13 mouse cellular contexts compared by ENCODE assay signal in genomic region chr19:36916876-36917389, GRCm38 (mm10). TPM values are rescaled to one million over a fixed set of nuclear protein-coding genes. Genes with fewer than 3 reads are reported as not detected.
A peak's percentile ranks its signal among the peaks of the same experiment; 100 is the strongest.
DNase-seq lines count a peak whose midpoint lies in the region; ATAC-seq and TF ChIP-seq lines count a peak whose summit lies in the region.
"Had no signal": no experiment of that assay in that cellular context is flagged by ENCODE, and none has a peak within 500 bp of the region (broad histone marks: within the 10 kb centered on the region; RNA-seq: fewer than 3 reads in every experiment).

No protein-coding gene starts in this region.

- peaks cover 0 to 9% of the 10 kb centered on the region in 2 experiments; a peak in 2 of 4 replicates for H3K36me3 ChIP-seq in MEL (ENCODE audit: control insufficient read depth in 1 of 2, insufficient read depth in 2 of 2, low read length in 2 of 2)
- H3K36me3 ChIP-seq in forebrain, embryonic 10.5 days (replicated peaks): peaks cover 5% of the 10 kb centered on the region
- no peaks in the 10 kb centered on the region for H3K36me3 ChIP-seq in hindbrain, embryonic 11.5 days (ENCODE audit: control insufficient read depth, insufficient read depth, low read length)
- no peaks in the 10 kb centered on the region for H3K36me3 ChIP-seq in midbrain, embryonic 14.5 days (ENCODE audit: control insufficient read depth, insufficient read depth, low read length)
- H3K36me3 ChIP-seq: limb, embryonic 13.5 days had no signal

- no peak for ATAC-seq in hindbrain, embryonic 11.5 days (ENCODE audit: low FRiP score)
- no peak for ATAC-seq in midbrain, embryonic 14.5 days (ENCODE audit: low FRiP score, low TSS enrichment)
- ATAC-seq in cerebellum, adult (ENCODE audit: insufficient number of reproducible peaks, low FRiP score, low TSS enrichment): no peak

- H3K79me2 ChIP-seq in MEL (ENCODE audit: control insufficient read depth, insufficient read depth, low read length, poor library complexity): peaks cover 9% of the 10 kb centered on the region

- TF ChIP-seq RAD21 in MEL (IDR thresholded peaks at IDR 0.05; ENCODE audit: low read depth, low read length): no peak

- H3K9ac ChIP-seq in MEL (ENCODE audit: control insufficient read depth, low read depth, low read length, poor library complexity, severe bottlenecking): no peak overlapping the region
- H3K9ac ChIP-seq in hindbrain, embryonic 11.5 days (ENCODE audit: low read depth, low read length): no peak overlapping the region
- H3K9ac ChIP-seq in midbrain, embryonic 14.5 days (replicated peaks; ENCODE audit: low read length): no peak overlapping the region
- H3K9ac ChIP-seq: limb, embryonic 13.5 days had no signal

- peaks cover 0 to 3% of the 10 kb centered on the region in 2 experiments; a peak in 1 of 4 replicates for H3K4me1 ChIP-seq in MEL (ENCODE audit: control insufficient read depth in 1 of 2, insufficient read depth in 2 of 2, low read length in 2 of 2)
- H3K4me1 ChIP-seq in forebrain, embryonic 10.5 days: peaks cover 40% of the 10 kb centered on the region
- no peaks in the 10 kb centered on the region for H3K4me1 ChIP-seq in hindbrain, embryonic 11.5 days (replicated peaks; ENCODE audit: control insufficient read depth, insufficient read depth, low read length)
- H3K4me1 ChIP-seq in midbrain, embryonic 14.5 days (ENCODE audit: control insufficient read depth, insufficient read depth, low read length): peaks cover 7% of the 10 kb centered on the region; the same call in 1 of the 2 replicates

- H3K9me3 ChIP-seq in MEL (replicated peaks; ENCODE audit: insufficient read depth, low read length): no peaks in the 10 kb centered on the region
- H3K9me3 ChIP-seq in forebrain, embryonic 10.5 days: no peaks in the 10 kb centered on the region
- H3K9me3 ChIP-seq in hindbrain, embryonic 11.5 days (ENCODE audit: control insufficient read depth, low read length): no peaks in the 10 kb centered on the region
- no peaks in the 10 kb centered on the region for H3K9me3 ChIP-seq in midbrain, embryonic 14.5 days (ENCODE audit: control insufficient read depth, low read length)
- H3K9me3 ChIP-seq: limb, embryonic 13.5 days had no signal

- H3K4me3 ChIP-seq in MEL (ENCODE audit: control insufficient read depth in 1 of 2, insufficient read depth in 1 of 2, low read depth in 2 of 2, low read length in 2 of 2): no peak overlapping the region
- H3K4me3 ChIP-seq in forebrain, embryonic 10.5 days: peak overlapping the region; percentile 70
- 0 out of 2 replicates have a peak overlapping the region, but pooled peaks have one; percentile 6 for H3K4me3 ChIP-seq in hindbrain, embryonic 11.5 days (ENCODE audit: low read depth, low read length)
- no peak overlapping the region for H3K4me3 ChIP-seq in midbrain, embryonic 14.5 days (replicated peaks; ENCODE audit: low read depth, low read length)
- no peak overlapping the region for H3K4me3 ChIP-seq in left cerebral cortex, adult 2 months
- no peak overlapping the region for H3K4me3 ChIP-seq in layer of hippocampus, adult 2 months

- no peak overlapping the region for H3K27ac ChIP-seq in MEL (ENCODE audit: control insufficient read depth, low read depth, low read length)
- H3K27ac ChIP-seq in forebrain, embryonic 10.5 days: no peak overlapping the region
- H3K27ac ChIP-seq in hindbrain, embryonic 11.5 days (ENCODE audit: low read depth, low read length): no peak overlapping the region
- no peak overlapping the region for H3K27ac ChIP-seq in midbrain, embryonic 14.5 days (replicated peaks; ENCODE audit: low read depth, low read length)
- no peak overlapping the region for H3K27ac ChIP-seq in left cerebral cortex, adult 2 months
- H3K27ac ChIP-seq in layer of hippocampus, adult 2 months: no peak overlapping the region
- H3K27ac ChIP-seq: limb, embryonic 13.5 days had no signal

- H3K27me3 ChIP-seq in MEL (ENCODE audit: control insufficient read depth in 1 of 2, insufficient read depth in 2 of 2, low read length in 2 of 2): no peaks in the 10 kb centered on the region; a peak in 1 of 4 replicates
- no peaks in the 10 kb centered on the region for H3K27me3 ChIP-seq in forebrain, embryonic 10.5 days (ENCODE audit: poor library complexity, severe bottlenecking)
- no peaks in the 10 kb centered on the region for H3K27me3 ChIP-seq in hindbrain, embryonic 11.5 days (ENCODE audit: control insufficient read depth, insufficient read depth, low read length)
- H3K27me3 ChIP-seq in midbrain, embryonic 14.5 days (ENCODE audit: control insufficient read depth, insufficient read depth, low read length): no peaks in the 10 kb centered on the region
- H3K27me3 ChIP-seq: limb, embryonic 13.5 days had no signal

- H3K4me2 ChIP-seq in hindbrain, embryonic 11.5 days (replicated peaks; ENCODE audit: low read depth, low read length): no peak overlapping the region
- peak overlapping the region; percentile 16 for H3K4me2 ChIP-seq in midbrain, embryonic 14.5 days (ENCODE audit: low read length)

- intact Hi-C loops in left cerebral cortex, adult 2 months (cut with DNase I): loop anchor here (1.0 kb wide), 1 partner anchor 461 kb away; no protein-coding TSS in a partner anchor

- WGBS in forebrain, embryonic 10.5 days: 96% methylated on average over 1 of the region's 1 CpGs
- 94% methylated on average over 1 of the region's 1 CpGs for WGBS in hindbrain, embryonic 11.5 days
- WGBS in midbrain, embryonic 14.5 days: 96% methylated on average over 1 of the region's 1 CpGs

- TF ChIP-seq CTCF in MEL (IDR thresholded peaks at IDR 0.05 in 2 of 3, conservative IDR thresholded peaks at IDR 0.05 in 1 of 3; ENCODE audit: control insufficient read depth in 1 of 3, insufficient read depth in 1 of 3, low read depth in 2 of 3, low read length in 3 of 3, poor library complexity in 1 of 3, severe bottlenecking in 1 of 3): no peak
- TF ChIP-seq CTCF in left cerebral cortex, adult 2 months (IDR thresholded peaks at IDR 0.05): no peak
- TF ChIP-seq CTCF in layer of hippocampus, adult 2 months (conservative IDR thresholded peaks at IDR 0.05): no peak

- no peak for TF ChIP-seq EP300 in MEL (IDR thresholded peaks at IDR 0.05; ENCODE audit: low read depth in 1 of 2, low read length in 2 of 2)

- no peak for DNase-seq in MEL (ENCODE audit: low read depth, low spot score)
- DNase-seq in forebrain, embryonic 10.5 days (ENCODE audit: extremely low spot score, low spot score): no peak
- no peak for DNase-seq in hindbrain, embryonic 11.5 days (ENCODE audit: low spot score)
- no peak for DNase-seq in midbrain, embryonic 14.5 days
- DNase-seq in left cerebral cortex, adult 2 months (ENCODE audit: extremely low spot score in 1 of 2, low spot score in 2 of 2): no peak
- DNase-seq in layer of hippocampus, adult 2 months (ENCODE audit: low spot score in 2 of 2): no peak
- no peak for DNase-seq in thymus, postnatal 10 days (ENCODE audit: low spot score in 2 of 2)
- DNase-seq: adrenal gland, adult 8-10 months; cerebellum, adult 2 months; lung, postnatal 4 days; thymus, adult 18-20 months had no signal

- TF ChIP-seq POLR2A in MEL (IDR thresholded peaks at IDR 0.05; ENCODE audit: control insufficient read depth in 1 of 2, insufficient read depth in 1 of 2, low read depth in 1 of 2, low read length in 2 of 2, poor library complexity in 1 of 2): no peak

TF ChIP-seq in MEL, 35 proteins besides CTCF, POLR2A, EP300 and RAD21:
- TF ChIP-seq TAL1 (IDR thresholded peaks at IDR 0.05; ENCODE audit: low read length) (peak; percentile 31; the same call in 1 of the 2 replicates), MXI1 (IDR thresholded peaks at IDR 0.05; ENCODE audit: low read depth, low read length) (no peak)
TF ChIP-seq in MEL: peak in this region for 1.

RNA-seq across cellular contexts. Expression of gene Fgfbp3, which starts 2.5 kb away (rescaled TPM):
- 2.6 and 2.7 TPM in 2 replicates for total RNA-seq in MEL (2012; rRNA removed)
- polyA plus RNA-seq in MEL (2012; ENCODE audit: insufficient read depth in 1 of 2, insufficient read length in 2 of 2, low read depth in 1 of 2, low replicate concordance in 2 of 2, missing spikeins in 1 of 2): 10 to 100 TPM in 1 of 2 experiments, not detected in 1; 10.0 TPM
- 17.9 and 19.4 TPM in 2 replicates for polyA plus RNA-seq in forebrain, embryonic 10.5 days (2016; fragmentation: Nextera tagmentation; extraction: Ambion mirVana)
- 28.3 and 33.0 TPM in 2 replicates for polyA plus RNA-seq in hindbrain, embryonic 11.5 days (2014; fragmentation: Nextera tagmentation; extraction: Ambion mirVana)
- polyA plus RNA-seq in midbrain, embryonic 14.5 days (2014; fragmentation: Nextera tagmentation; extraction: Ambion mirVana): 50.6 and 66.6 TPM in 2 replicates
- 1 to 10 TPM; 6.5 to 8.9 TPM for total RNA-seq in left cerebral cortex, adult 2 months (2021)
- total RNA-seq in layer of hippocampus, adult 2 months (2021): 1 to 10 TPM; 6.9 to 9.0 TPM

RNA-seq across cellular contexts. Expression of gene Btaf1, which starts 8.9 kb away (rescaled TPM):
- 69.5 and 75.3 TPM in 2 replicates for total RNA-seq in MEL (2012; rRNA removed)
- polyA plus RNA-seq in MEL (2012; ENCODE audit: insufficient read depth in 1 of 2, insufficient read length in 2 of 2, low read depth in 1 of 2, low replicate concordance in 2 of 2, missing spikeins in 1 of 2): 10 to 100 TPM; 40.1 to 46.1 TPM
- polyA plus RNA-seq in forebrain, embryonic 10.5 days (2016; fragmentation: Nextera tagmentation; extraction: Ambion mirVana): 19.7 and 20.6 TPM in 2 replicates
- 19.0 and 20.2 TPM in 2 replicates for polyA plus RNA-seq in hindbrain, embryonic 11.5 days (2014; fragmentation: Nextera tagmentation; extraction: Ambion mirVana)
- polyA plus RNA-seq in midbrain, embryonic 14.5 days (2014; fragmentation: Nextera tagmentation; extraction: Ambion mirVana): 11.4 and 15.4 TPM in 2 replicates
- 10 to 100 TPM; 31.0 to 35.6 TPM for total RNA-seq in left cerebral cortex, adult 2 months (2021)
- total RNA-seq in layer of hippocampus, adult 2 months (2021): 10 to 100 TPM; 23.9 to 33.4 TPM

Comparison
In these comparisons a context has a peak if more than half of its experiments do, and no peak if none do; other contexts are left out.
1. H3K4me3 ChIP-seq: peak in forebrain, embryonic 10.5 days (single experiment) and hindbrain, embryonic 11.5 days (single experiment); none in MEL (0 of 2), midbrain, embryonic 14.5 days (single experiment), left cerebral cortex, adult 2 months (single experiment) and layer of hippocampus, adult 2 months (single experiment).